Mouse (Mus musculus): ENCODE measurements around the gene Prim2.

Gene Prim2

GRCm38 (mm10) chr1:33599019-33599667, 70.5 kb downstream of the Prim2 start:
- DNase-seq = no peak

- DNase-seq = no peak
Measured at GRCm38 (mm10) chr1:33597043-33597442, 72.6 kb downstream of the Prim2 start.

- DNase-seq = no peak
Measured at GRCm38 (mm10) chr1:33595936-33596335, 73.7 kb downstream of the Prim2 start.

GRCm38 (mm10) chr1:33594966-33595365, 74.6 kb downstream of the Prim2 start:
- DNase-seq = no peak

GRCm38 (mm10) chr1:33593718-33594388, 75.7 kb downstream of the Prim2 start:
- DNase-seq = peak in 1 of 2 experiments; percentile 5

- DNase-seq = no peak
Measured at GRCm38 (mm10) chr1:33591997-33592608, 77.5 kb downstream of the Prim2 start.

GRCm38 (mm10) chr1:33590556-33591411, 78.8 kb downstream of the Prim2 start:
- DNase-seq = peak; percentile 16 to 34

- DNase-seq = no peak
Measured at GRCm38 (mm10) chr1:33589531-33589930, 80.1 kb downstream of the Prim2 start.

- DNase-seq = no peak
Measured at GRCm38 (mm10) chr1:33588557-33588956, 81.0 kb downstream of the Prim2 start.

- DNase-seq = no peak
Measured at GRCm38 (mm10) chr1:33584590-33584978, 85.0 kb downstream of the Prim2 start.

- no peak for DNase-seq
Measured at GRCm38 (mm10) chr1:33583817-33584589, 85.6 kb downstream of the Prim2 start.

GRCm38 (mm10) chr1:33578593-33578992, 91.0 kb downstream of the Prim2 start:
- DNase-seq = no peak

- DNase-seq = no peak
Measured at GRCm38 (mm10) chr1:33574459-33574858, 95.1 kb downstream of the Prim2 start.

GRCm38 (mm10) chr1:33565764-33566401, 103.7 kb downstream of the Prim2 start:
- no peak for DNase-seq

- no peak for DNase-seq
Measured at GRCm38 (mm10) chr1:33564032-33564431, 105.6 kb downstream of the Prim2 start.

- no peak for DNase-seq
Measured at GRCm38 (mm10) chr1:33563611-33564010, 106.0 kb downstream of the Prim2 start.

GRCm38 (mm10) chr1:33556638-33557037, 113.0 kb downstream of the Prim2 start:
- DNase-seq = no peak

GRCm38 (mm10) chr1:33555626-33556025, 114.0 kb downstream of the Prim2 start:
- no peak for DNase-seq

- DNase-seq = no peak
Measured at GRCm38 (mm10) chr1:33551350-33551749, 118.2 kb downstream of the Prim2 start.

GRCm38 (mm10) chr1:33541708-33542107, 127.9 kb downstream of the Prim2 start:
- DNase-seq = no peak

- no peak for DNase-seq
Measured at GRCm38 (mm10) chr1:33537948-33538347, 131.6 kb downstream of the Prim2 start.
